Mouse (Mus musculus): ENCODE data around the gene Csmd2. TPM values are rescaled to one million over a fixed set of nuclear protein-coding genes. Genes with fewer than 3 reads are reported as not detected.

Csmd2 gene
- polyA plus RNA-seq, 1 experiment from 2014 or later = 0.03 TPM

DNA sequence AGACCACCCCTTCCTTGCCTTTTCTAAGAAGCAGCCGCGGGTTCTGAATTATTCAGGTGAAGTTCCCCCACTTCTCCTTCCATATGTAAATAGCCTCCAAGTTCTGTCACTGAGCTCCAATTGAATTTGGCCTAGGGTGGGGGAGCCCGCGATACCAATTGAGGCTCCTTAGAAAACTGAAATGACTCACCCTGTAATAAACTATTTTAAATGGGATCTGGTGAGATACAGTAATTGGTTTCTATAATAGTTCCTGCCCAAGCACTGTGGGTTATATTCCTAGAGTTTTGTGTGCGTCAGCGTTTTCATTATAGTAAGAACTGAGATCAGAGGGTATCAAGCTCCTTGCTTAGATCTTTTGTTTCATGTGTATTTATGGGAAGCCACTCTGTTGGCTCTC lies 287.9 kb downstream of the Csmd2 start:
- WGBS = 84% methylated on average over 6 of the region's 6 CpGs
- DNase-seq (ENCODE audit: low spot score) (no peak), ATAC-seq (replicated peaks; ENCODE audit: low FRiP score) (no peak)
- H3K27ac ChIP-seq (ENCODE audit: low read depth, low read length) = no peak overlapping the region
- H3K4me3 ChIP-seq (ENCODE audit: low read depth, low read length) = no peak overlapping the region
- H3K9ac ChIP-seq (ENCODE audit: low read depth, low read length) = no peak overlapping the region
- H3K27me3 ChIP-seq (replicated peaks; ENCODE audit: control insufficient read depth, insufficient read depth, low read length) = no peaks in the 10 kb centered on the region
- H3K9me3 ChIP-seq (ENCODE audit: control insufficient read depth, low read length) = no peaks in the 10 kb centered on the region
- no peak overlapping the region for H3K4me2 ChIP-seq
- H3K4me1 ChIP-seq (replicated peaks; ENCODE audit: control insufficient read depth, insufficient read depth, low read length) = no peaks in the 10 kb centered on the region
- no peaks in the 10 kb centered on the region for H3K36me3 ChIP-seq (ENCODE audit: control insufficient read depth, insufficient read depth, low read length)

DNA sequence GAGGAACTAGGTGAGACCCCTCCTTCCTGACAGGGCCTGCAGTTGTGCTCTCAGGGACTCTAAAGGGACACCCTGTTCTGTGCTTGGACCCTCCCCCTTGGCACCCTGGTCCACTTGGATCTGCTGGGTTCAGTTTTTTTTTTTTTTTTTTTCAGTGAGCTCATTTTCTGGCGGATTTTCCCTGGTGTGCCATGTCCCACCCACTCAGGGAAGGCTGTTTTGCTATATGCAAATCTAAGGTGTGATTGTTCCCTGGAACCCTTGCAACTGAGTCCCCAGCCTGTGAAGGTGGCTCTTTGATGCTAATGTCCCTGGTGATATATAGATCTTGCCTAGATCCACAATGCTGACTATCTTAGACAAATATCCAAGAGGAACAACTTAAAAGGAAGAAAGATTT lies 297.4 kb downstream of the Csmd2 start:
- no peak for ATAC-seq (replicated peaks; ENCODE audit: low FRiP score)
- H3K9ac ChIP-seq (ENCODE audit: low read depth, low read length) = no peak overlapping the region
- WGBS = 63% methylated on average over 1 of the region's 1 CpGs
- no peak overlapping the region for H3K27ac ChIP-seq (ENCODE audit: low read depth, low read length)
- no peaks in the 10 kb centered on the region for H3K36me3 ChIP-seq (ENCODE audit: control insufficient read depth, insufficient read depth, low read length)
- no peak overlapping the region for H3K4me3 ChIP-seq (ENCODE audit: low read depth, low read length)
- H3K27me3 ChIP-seq (replicated peaks; ENCODE audit: control insufficient read depth, insufficient read depth, low read length) = no peaks in the 10 kb centered on the region
- H3K4me1 ChIP-seq (replicated peaks; ENCODE audit: control insufficient read depth, insufficient read depth, low read length) = no peaks in the 10 kb centered on the region
- DNase-seq (ENCODE audit: low spot score) = no peak
- H3K4me2 ChIP-seq = no peak overlapping the region
- H3K9me3 ChIP-seq (ENCODE audit: control insufficient read depth, low read length) = no peaks in the 10 kb centered on the region

DNA sequence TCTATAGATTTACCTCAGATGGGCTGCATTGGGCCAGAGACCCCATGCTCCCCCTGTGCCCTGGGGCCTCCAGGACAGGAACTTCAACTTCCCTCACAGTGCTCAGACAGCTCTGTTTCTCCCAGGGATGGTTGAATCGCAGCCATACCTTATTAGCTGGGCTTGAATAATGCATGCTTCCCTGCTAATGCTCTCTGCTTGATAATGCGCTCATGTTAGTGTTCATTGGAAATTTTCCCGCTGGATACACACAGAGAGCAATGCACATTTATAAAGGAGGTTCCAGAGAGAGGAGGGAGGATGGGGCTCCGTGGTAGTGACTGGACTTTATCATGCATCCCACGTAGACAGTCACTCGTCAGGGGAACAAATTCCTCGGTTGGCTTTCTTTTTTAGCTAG lies 300.4 kb downstream of the Csmd2 start:
- no peaks in the 10 kb centered on the region for H3K27me3 ChIP-seq (replicated peaks; ENCODE audit: control insufficient read depth, insufficient read depth, low read length)
- H3K27ac ChIP-seq (ENCODE audit: low read depth, low read length) = no peak overlapping the region
- H3K4me1 ChIP-seq (replicated peaks; ENCODE audit: control insufficient read depth, insufficient read depth, low read length) = no peaks in the 10 kb centered on the region
- 69% methylated on average over 7 of the region's 7 CpGs for WGBS
- no peak overlapping the region for H3K4me3 ChIP-seq (ENCODE audit: low read depth, low read length)
- H3K9me3 ChIP-seq (ENCODE audit: control insufficient read depth, low read length) = no peaks in the 10 kb centered on the region
- H3K36me3 ChIP-seq (ENCODE audit: control insufficient read depth, insufficient read depth, low read length) = no peaks in the 10 kb centered on the region
- H3K9ac ChIP-seq (ENCODE audit: low read depth, low read length) = no peak overlapping the region
- ATAC-seq (replicated peaks; ENCODE audit: low FRiP score) (no peak), DNase-seq (ENCODE audit: low spot score) (no peak)
- H3K4me2 ChIP-seq = no peak overlapping the region

DNA sequence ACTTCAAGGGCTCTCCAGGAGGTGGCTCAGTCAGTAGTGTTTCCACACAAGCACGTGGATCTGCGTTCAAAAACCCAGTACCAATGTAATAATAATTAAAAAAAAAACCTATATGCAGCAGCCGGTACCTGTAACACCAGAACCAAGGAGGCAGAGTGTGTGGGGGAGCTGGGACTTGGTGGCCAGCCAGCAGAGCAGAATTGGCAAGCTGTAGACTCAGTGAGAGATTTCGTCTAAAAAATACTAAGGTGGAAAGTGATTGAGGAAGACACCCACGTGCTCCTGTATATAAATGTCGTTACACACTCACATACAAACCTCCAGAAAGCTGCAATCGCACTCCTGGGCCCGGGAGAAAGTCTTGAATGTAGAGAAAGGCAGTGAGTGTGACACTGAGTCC lies 316.4 kb downstream of the Csmd2 start:
- no peak for DNase-seq (ENCODE audit: low spot score)
- H3K27ac ChIP-seq (ENCODE audit: low read depth, low read length) = no peak overlapping the region
- H3K4me1 ChIP-seq (replicated peaks; ENCODE audit: control insufficient read depth, insufficient read depth, low read length) = no peaks in the 10 kb centered on the region
- no peak overlapping the region for H3K4me3 ChIP-seq (ENCODE audit: low read depth, low read length)
- 80% methylated on average over 8 of the region's 8 CpGs for WGBS
- H3K27me3 ChIP-seq (replicated peaks; ENCODE audit: control insufficient read depth, insufficient read depth, low read length) = no peaks in the 10 kb centered on the region
- H3K9me3 ChIP-seq (ENCODE audit: control insufficient read depth, low read length) = no peaks in the 10 kb centered on the region
- H3K9ac ChIP-seq (ENCODE audit: low read depth, low read length) = no peak overlapping the region
- no peak for ATAC-seq (replicated peaks; ENCODE audit: low FRiP score)
- no peaks in the 10 kb centered on the region for H3K36me3 ChIP-seq (ENCODE audit: control insufficient read depth, insufficient read depth, low read length)
- H3K4me2 ChIP-seq = no peak overlapping the region

DNA sequence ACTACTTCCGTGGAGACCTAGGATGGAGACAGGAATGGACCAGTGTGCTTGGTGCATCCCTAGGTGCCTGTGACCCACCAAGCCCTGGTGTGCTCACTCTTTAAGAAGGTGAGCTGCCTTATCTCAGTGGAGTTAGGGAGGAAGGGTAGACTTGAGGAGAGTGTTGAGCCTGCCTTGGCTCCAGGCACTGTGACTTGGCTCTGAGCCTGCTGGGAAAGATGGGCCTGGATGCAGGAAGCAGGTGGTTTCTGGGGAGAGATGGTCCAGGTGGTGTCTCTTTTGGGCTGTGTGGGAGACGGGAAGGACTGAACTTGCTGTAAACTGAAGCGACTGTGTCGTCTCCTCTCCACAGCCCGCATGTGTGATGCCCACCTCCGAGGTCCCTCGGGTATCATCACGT lies 318.4 kb downstream of the Csmd2 start:
- Histone ChIP-seq H3K27me3 (replicated peaks; ENCODE audit: control insufficient read depth, insufficient read depth, low read length) (no peaks in the 10 kb centered on the region), H3K4me2 (no peak overlapping the region), H3K27ac (ENCODE audit: low read depth, low read length) (no peak overlapping the region), H3K4me3 (ENCODE audit: low read depth, low read length) (no peak overlapping the region), H3K9me3 (ENCODE audit: control insufficient read depth, low read length) (no peaks in the 10 kb centered on the region), H3K9ac (ENCODE audit: low read depth, low read length) (no peak overlapping the region), H3K4me1 (replicated peaks; ENCODE audit: control insufficient read depth, insufficient read depth, low read length) (no peaks in the 10 kb centered on the region), H3K36me3 (ENCODE audit: control insufficient read depth, insufficient read depth, low read length) (no peaks in the 10 kb centered on the region)
- no peak for ATAC-seq (replicated peaks; ENCODE audit: low FRiP score)
- DNase-seq (ENCODE audit: low spot score) = no peak
- 88% methylated on average over 8 of the region's 8 CpGs for WGBS

DNA sequence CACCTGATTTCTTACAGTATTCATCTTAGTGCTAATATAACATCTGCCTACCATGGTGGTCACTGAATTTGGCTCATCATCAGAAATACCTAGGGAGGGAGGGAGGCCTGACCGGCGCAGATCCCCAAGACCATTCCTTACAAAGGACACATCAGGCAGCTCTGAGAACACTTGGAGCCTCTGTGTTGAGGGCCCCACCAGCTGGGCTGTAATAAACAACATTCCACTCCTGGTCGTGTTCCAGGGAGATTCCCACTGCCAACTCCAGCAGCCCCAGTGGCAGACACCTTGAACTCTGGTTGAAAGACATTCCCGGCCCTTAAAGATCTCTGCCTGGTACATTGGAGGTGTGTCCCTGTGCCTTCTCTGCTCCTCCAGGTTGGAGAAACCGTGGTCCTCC lies 327.7 kb downstream of the Csmd2 start:
- no peaks in the 10 kb centered on the region for H3K4me1 ChIP-seq (replicated peaks; ENCODE audit: control insufficient read depth, insufficient read depth, low read length)
- H3K4me3 ChIP-seq (ENCODE audit: low read depth, low read length) = no peak overlapping the region
- 74% methylated on average over 5 of the region's 5 CpGs for WGBS
- no peak overlapping the region for H3K9ac ChIP-seq (ENCODE audit: low read depth, low read length)
- no peak overlapping the region for H3K27ac ChIP-seq (ENCODE audit: low read depth, low read length)
- no peaks in the 10 kb centered on the region for H3K36me3 ChIP-seq (ENCODE audit: control insufficient read depth, insufficient read depth, low read length)
- H3K4me2 ChIP-seq = no peak overlapping the region
- H3K9me3 ChIP-seq (ENCODE audit: control insufficient read depth, low read length) = no peaks in the 10 kb centered on the region
- ATAC-seq (replicated peaks; ENCODE audit: low FRiP score) (no peak), DNase-seq (ENCODE audit: low spot score) (no peak)
- H3K27me3 ChIP-seq (replicated peaks; ENCODE audit: control insufficient read depth, insufficient read depth, low read length) = no peaks in the 10 kb centered on the region

DNA sequence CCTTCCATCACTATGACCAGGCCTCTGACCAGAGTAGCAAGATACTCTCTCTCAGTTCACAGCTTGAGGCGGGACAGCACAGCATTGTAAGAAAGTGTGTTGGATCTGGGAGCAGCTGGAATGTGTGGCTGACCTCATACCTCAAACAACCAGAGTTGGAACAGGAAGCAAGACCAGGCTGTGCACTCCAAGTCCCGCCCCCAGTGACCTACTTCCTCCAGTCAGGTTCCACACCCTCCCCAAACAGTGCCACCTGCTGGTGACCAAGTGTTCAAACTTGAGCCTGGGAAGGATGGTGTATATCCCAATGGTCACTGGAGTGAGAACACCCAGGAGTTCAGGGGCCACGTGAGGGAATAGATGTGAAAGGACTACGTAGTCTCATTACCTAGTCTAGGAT lies 330.3 kb downstream of the Csmd2 start:
- WGBS = 88% methylated on average over 4 of the region's 4 CpGs
- DNase-seq (ENCODE audit: low spot score) = no peak

DNA sequence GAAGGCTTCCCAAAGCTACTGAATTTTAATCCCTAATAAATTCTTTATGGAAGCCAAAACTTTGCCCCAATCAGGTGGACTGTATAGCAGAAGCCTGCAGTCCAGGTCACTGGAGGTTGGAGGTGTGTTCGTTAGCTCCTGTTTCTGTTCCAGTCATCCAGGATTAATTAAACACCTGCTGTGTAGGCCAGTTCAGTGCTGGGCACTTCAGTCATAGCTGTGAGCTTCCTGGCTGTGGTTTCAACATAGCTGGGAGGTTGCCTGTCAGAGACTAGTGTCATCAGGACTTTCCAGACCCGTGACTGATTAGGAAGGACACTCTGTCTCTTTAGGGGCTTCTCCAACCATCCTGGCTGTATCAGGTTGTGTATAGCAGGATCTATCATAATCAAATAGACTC lies 337.9 kb downstream of the Csmd2 start:
- ATAC-seq (replicated peaks; ENCODE audit: low FRiP score) (no peak), DNase-seq (ENCODE audit: low spot score) (no peak)
- Histone ChIP-seq H3K27me3 (replicated peaks; ENCODE audit: control insufficient read depth, insufficient read depth, low read length) (no peaks in the 10 kb centered on the region), H3K36me3 (ENCODE audit: control insufficient read depth, insufficient read depth, low read length) (no peaks in the 10 kb centered on the region), H3K4me2 (no peak overlapping the region), H3K27ac (ENCODE audit: low read depth, low read length) (no peak overlapping the region), H3K9me3 (ENCODE audit: control insufficient read depth, low read length) (no peaks in the 10 kb centered on the region), H3K4me1 (replicated peaks; ENCODE audit: control insufficient read depth, insufficient read depth, low read length) (no peaks in the 10 kb centered on the region), H3K9ac (ENCODE audit: low read depth, low read length) (no peak overlapping the region), H3K4me3 (ENCODE audit: low read depth, low read length) (no peak overlapping the region)
- 71% methylated on average over 2 of the region's 2 CpGs for WGBS

More for the DNA sequence above, 330.3 kb downstream of the Csmd2 start:
- Histone ChIP-seq H3K9me3 (ENCODE audit: control insufficient read depth, low read length) (no peaks in the 10 kb centered on the region), H3K36me3 (ENCODE audit: control insufficient read depth, insufficient read depth, low read length) (no peaks in the 10 kb centered on the region), H3K4me2 (no peak overlapping the region), H3K27me3 (replicated peaks; ENCODE audit: control insufficient read depth, insufficient read depth, low read length) (no peaks in the 10 kb centered on the region), H3K4me3 (ENCODE audit: low read depth, low read length) (no peak overlapping the region), H3K27ac (ENCODE audit: low read depth, low read length) (no peak overlapping the region), H3K4me1 (replicated peaks; ENCODE audit: control insufficient read depth, insufficient read depth, low read length) (no peaks in the 10 kb centered on the region), H3K9ac (ENCODE audit: low read depth, low read length) (no peak overlapping the region)
- ATAC-seq (replicated peaks; ENCODE audit: low FRiP score) = no peak

DNA sequence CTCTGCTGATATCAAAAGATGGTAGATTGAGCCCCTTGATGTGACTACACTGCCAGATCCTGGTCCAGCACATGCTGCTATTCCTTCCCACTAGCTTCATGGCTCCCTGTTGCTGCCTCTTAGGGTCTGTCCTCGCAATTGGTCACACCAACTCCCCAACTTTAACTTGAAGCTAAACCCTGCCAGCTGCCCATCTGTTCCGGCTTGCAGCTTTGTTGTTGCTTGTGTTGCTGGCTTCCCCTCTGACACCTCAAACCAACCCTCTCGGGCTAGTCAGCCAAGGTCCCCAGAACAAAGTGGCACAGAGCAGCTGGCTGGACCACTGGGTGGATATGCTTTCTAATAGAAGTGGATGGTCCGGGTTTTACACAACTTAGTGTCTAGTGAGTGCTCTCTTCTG lies 339.1 kb downstream of the Csmd2 start:
- WGBS = 69% methylated on average over 4 of the region's 4 CpGs
- H3K9ac ChIP-seq (ENCODE audit: low read depth, low read length) = no peak overlapping the region
- DNase-seq (ENCODE audit: low spot score) (no peak), ATAC-seq (replicated peaks; ENCODE audit: low FRiP score) (no peak)
- no peaks in the 10 kb centered on the region for H3K27me3 ChIP-seq (replicated peaks; ENCODE audit: control insufficient read depth, insufficient read depth, low read length)
- H3K4me2 ChIP-seq = no peak overlapping the region
- no peaks in the 10 kb centered on the region for H3K4me1 ChIP-seq (replicated peaks; ENCODE audit: control insufficient read depth, insufficient read depth, low read length)
- H3K36me3 ChIP-seq (ENCODE audit: control insufficient read depth, insufficient read depth, low read length) = no peaks in the 10 kb centered on the region
- H3K4me3 ChIP-seq (ENCODE audit: low read depth, low read length) = no peak overlapping the region
- no peaks in the 10 kb centered on the region for H3K9me3 ChIP-seq (ENCODE audit: control insufficient read depth, low read length)
- H3K27ac ChIP-seq (ENCODE audit: low read depth, low read length) = no peak overlapping the region

Measured in liver, embryonic 11.5 days (tissue).